Mouse (Mus musculus): ENCODE measurements around the gene Klf15. TPM values are rescaled to one million over a fixed set of nuclear protein-coding genes. Genes with fewer than 3 reads are reported as not detected.

The Klf15 gene
- 13.9 and 14.2 TPM in 2 replicates for polyA plus RNA-seq (2014; fragmentation: Nextera tagmentation; extraction: Ambion mirVana)

- DNase-seq (peak; percentile 89), ATAC-seq (ENCODE audit: low FRiP score, low TSS enrichment) (peak; percentile 75)
- Histone ChIP-seq H3K9ac (replicated peaks; ENCODE audit: low read length) (peak within 1 kb of the TSS; percentile 66), H3K9me3 (ENCODE audit: control insufficient read depth, low read length) (no peaks in the 10 kb centered on the region), H3K27me3 (ENCODE audit: control insufficient read depth, insufficient read depth, low read length) (peaks cover 27% of the 10 kb centered on the region), H3K36me3 (ENCODE audit: control insufficient read depth, insufficient read depth, low read length) (no peaks in the 10 kb centered on the region), H3K4me2 (ENCODE audit: low read length) (peak within 1 kb of the TSS; percentile 100), H3K27ac (replicated peaks; ENCODE audit: low read depth, low read length) (peak within 1 kb of the TSS; percentile 49), H3K4me3 (replicated peaks; ENCODE audit: low read depth, low read length) (peak within 1 kb of the TSS; percentile 64), H3K4me1 (ENCODE audit: control insufficient read depth, insufficient read depth, low read length) (peaks cover 17% of the 10 kb centered on the region; the same call in 1 of the 2 replicates)
- 1% methylated on average over 70 of the region's 70 CpGs for WGBS
Measured at GRCm38 (mm10) chr6:90462181-90462706, at the start of gene Klf15. Gene Klf15 (plus strand): TSS chr6:90462576.

- peaks cover 6% of the 10 kb centered on the region; the same call in 1 of the 2 replicates for H3K4me1 ChIP-seq (ENCODE audit: control insufficient read depth, insufficient read depth, low read length)
- H3K4me2 ChIP-seq (ENCODE audit: low read length) = peak overlapping the region; percentile 49
- 0 out of 2 replicates have a peak overlapping the region, but pooled peaks have one; percentile 12 for H3K4me3 ChIP-seq (replicated peaks; ENCODE audit: low read depth, low read length)
- peak overlapping the region; percentile 36; the same call in 1 of the 2 replicates for H3K9ac ChIP-seq (replicated peaks; ENCODE audit: low read length)
- no peaks in the 10 kb centered on the region for H3K27me3 ChIP-seq (ENCODE audit: control insufficient read depth, insufficient read depth, low read length)
- ATAC-seq (ENCODE audit: low FRiP score, low TSS enrichment) (peak; percentile 79), DNase-seq (peak; percentile 91)
- WGBS = 4% methylated on average over 14 of the region's 14 CpGs
- no peaks in the 10 kb centered on the region for H3K36me3 ChIP-seq (ENCODE audit: control insufficient read depth, insufficient read depth, low read length)
- H3K9me3 ChIP-seq (ENCODE audit: control insufficient read depth, low read length) = no peaks in the 10 kb centered on the region
- peak overlapping the region; percentile 52 for H3K27ac ChIP-seq (replicated peaks; ENCODE audit: low read depth, low read length)
Measured at GRCm38 (mm10) chr6:90422565-90422964, 39.8 kb upstream of the Klf15 start.

- Histone ChIP-seq H3K4me2 (ENCODE audit: low read length) (no peak overlapping the region), H3K4me1 (ENCODE audit: control insufficient read depth, insufficient read depth, low read length) (peaks cover 12% of the 10 kb centered on the region; the same call in 1 of the 2 replicates), H3K4me3 (replicated peaks; ENCODE audit: low read depth, low read length) (no peak overlapping the region), H3K9me3 (ENCODE audit: control insufficient read depth, low read length) (no peaks in the 10 kb centered on the region), H3K27ac (replicated peaks; ENCODE audit: low read depth, low read length) (no peak overlapping the region), H3K9ac (replicated peaks; ENCODE audit: low read length) (no peak overlapping the region), H3K36me3 (ENCODE audit: control insufficient read depth, insufficient read depth, low read length) (no peaks in the 10 kb centered on the region), H3K27me3 (ENCODE audit: control insufficient read depth, insufficient read depth, low read length) (no peaks in the 10 kb centered on the region; the same call in 1 of the 2 replicates)
- ATAC-seq (ENCODE audit: low FRiP score, low TSS enrichment) = no peak
- WGBS = 85% methylated on average over 3 of the region's 3 CpGs
- no peak for DNase-seq
Measured at GRCm38 (mm10) chr6:90425361-90425760, 37.0 kb upstream of the Klf15 start.

- no peaks in the 10 kb centered on the region; the same call in 1 of the 2 replicates for H3K27me3 ChIP-seq (ENCODE audit: control insufficient read depth, insufficient read depth, low read length)
- WGBS = 90% methylated on average over 4 of the region's 4 CpGs
- DNase-seq = no peak
- no peaks in the 10 kb centered on the region for H3K9me3 ChIP-seq (ENCODE audit: control insufficient read depth, low read length)
- no peak overlapping the region for H3K9ac ChIP-seq (replicated peaks; ENCODE audit: low read length)
- no peak overlapping the region for H3K4me3 ChIP-seq (replicated peaks; ENCODE audit: low read depth, low read length)
- H3K27ac ChIP-seq (replicated peaks; ENCODE audit: low read depth, low read length) = no peak overlapping the region
- no peaks in the 10 kb centered on the region for H3K36me3 ChIP-seq (ENCODE audit: control insufficient read depth, insufficient read depth, low read length)
- ATAC-seq (ENCODE audit: low FRiP score, low TSS enrichment) = no peak
- H3K4me2 ChIP-seq (ENCODE audit: low read length) = no peak overlapping the region
- peaks cover 12% of the 10 kb centered on the region; the same call in 1 of the 2 replicates for H3K4me1 ChIP-seq (ENCODE audit: control insufficient read depth, insufficient read depth, low read length)
Measured at GRCm38 (mm10) chr6:90426003-90426402, 36.4 kb upstream of the Klf15 start.

- under 1% methylated on average over 31 of the region's 31 CpGs for WGBS
- ATAC-seq (ENCODE audit: low FRiP score, low TSS enrichment) = peak; percentile 83
- Histone ChIP-seq H3K36me3 (ENCODE audit: control insufficient read depth, insufficient read depth, low read length) (no peaks in the 10 kb centered on the region), H3K4me2 (ENCODE audit: low read length) (peak within 1 kb of the TSS; percentile 79), H3K9me3 (ENCODE audit: control insufficient read depth, low read length) (no peaks in the 10 kb centered on the region), H3K27me3 (ENCODE audit: control insufficient read depth, insufficient read depth, low read length) (no peaks in the 10 kb centered on the region; the same call in 1 of the 2 replicates), H3K4me3 (replicated peaks; ENCODE audit: low read depth, low read length) (peak within 1 kb of the TSS; percentile 40), H3K27ac (replicated peaks; ENCODE audit: low read depth, low read length) (peak within 1 kb of the TSS; percentile 57; the same call in 1 of the 2 replicates), H3K9ac (replicated peaks; ENCODE audit: low read length) (peak within 1 kb of the TSS; percentile 32), H3K4me1 (ENCODE audit: control insufficient read depth, insufficient read depth, low read length) (peaks cover 6% of the 10 kb centered on the region; the same call in 1 of the 2 replicates)
- DNase-seq = peak; percentile 86
Measured at GRCm38 (mm10) chr6:90428380-90428974, 33.9 kb upstream of the Klf15 start, which contains the start of gene Cfap100. Gene Cfap100 (minus strand): TSS chr6:90428797.

GRCm38 (mm10) chr6:90429911-90430310 is 32.5 kb upstream of the Klf15 start:
- Histone ChIP-seq H3K9ac (replicated peaks; ENCODE audit: low read length) (no peak overlapping the region), H3K4me1 (ENCODE audit: control insufficient read depth, insufficient read depth, low read length) (peaks cover 6% of the 10 kb centered on the region; the same call in 1 of the 2 replicates)
- WGBS = 49% methylated on average over 14 of the region's 14 CpGs

GRCm38 (mm10) chr6:90431487-90431886 is 30.9 kb upstream of the Klf15 start:
- no peaks in the 10 kb centered on the region for H3K9me3 ChIP-seq (ENCODE audit: control insufficient read depth, low read length)
- no peaks in the 10 kb centered on the region; the same call in 1 of the 2 replicates for H3K27me3 ChIP-seq (ENCODE audit: control insufficient read depth, insufficient read depth, low read length)
- no peak for DNase-seq

More at GRCm38 (mm10) chr6:90429911-90430310, 32.5 kb upstream of the Klf15 start:
- H3K4me3 ChIP-seq (replicated peaks; ENCODE audit: low read depth, low read length) = no peak overlapping the region
- DNase-seq = peak; percentile 41
- ATAC-seq (ENCODE audit: low FRiP score, low TSS enrichment) = no peak
- no peak overlapping the region for H3K4me2 ChIP-seq (ENCODE audit: low read length)
- H3K27ac ChIP-seq (replicated peaks; ENCODE audit: low read depth, low read length) = no peak overlapping the region
- H3K36me3 ChIP-seq (ENCODE audit: control insufficient read depth, insufficient read depth, low read length) = no peaks in the 10 kb centered on the region
- H3K9me3 ChIP-seq (ENCODE audit: control insufficient read depth, low read length) = no peaks in the 10 kb centered on the region
- no peaks in the 10 kb centered on the region; the same call in 1 of the 2 replicates for H3K27me3 ChIP-seq (ENCODE audit: control insufficient read depth, insufficient read depth, low read length)

GRCm38 (mm10) chr6:90434687-90435086 is 27.7 kb upstream of the Klf15 start:
- Histone ChIP-seq H3K4me2 (ENCODE audit: low read length) (no peak overlapping the region), H3K9ac (replicated peaks; ENCODE audit: low read length) (no peak overlapping the region), H3K27me3 (ENCODE audit: control insufficient read depth, insufficient read depth, low read length) (no peaks in the 10 kb centered on the region), H3K27ac (replicated peaks; ENCODE audit: low read depth, low read length) (no peak overlapping the region), H3K4me1 (ENCODE audit: control insufficient read depth, insufficient read depth, low read length) (no peaks in the 10 kb centered on the region), H3K36me3 (ENCODE audit: control insufficient read depth, insufficient read depth, low read length) (no peaks in the 10 kb centered on the region), H3K9me3 (ENCODE audit: control insufficient read depth, low read length) (no peaks in the 10 kb centered on the region), H3K4me3 (replicated peaks; ENCODE audit: low read depth, low read length) (no peak overlapping the region)
- DNase-seq (no peak), ATAC-seq (ENCODE audit: low FRiP score, low TSS enrichment) (peak; percentile 11; the same call in 1 of the 2 replicates)
- 74% methylated on average over 3 of the region's 3 CpGs for WGBS

More at GRCm38 (mm10) chr6:90431487-90431886, 30.9 kb upstream of the Klf15 start:
- no peak for ATAC-seq (ENCODE audit: low FRiP score, low TSS enrichment)
- Histone ChIP-seq H3K4me2 (ENCODE audit: low read length) (no peak overlapping the region), H3K27ac (replicated peaks; ENCODE audit: low read depth, low read length) (no peak overlapping the region), H3K36me3 (ENCODE audit: control insufficient read depth, insufficient read depth, low read length) (no peaks in the 10 kb centered on the region), H3K4me3 (replicated peaks; ENCODE audit: low read depth, low read length) (no peak overlapping the region), H3K4me1 (ENCODE audit: control insufficient read depth, insufficient read depth, low read length) (peaks cover 6% of the 10 kb centered on the region; the same call in 1 of the 2 replicates), H3K9ac (replicated peaks; ENCODE audit: low read length) (no peak overlapping the region)
- WGBS = 63% methylated on average over 2 of the region's 2 CpGs

Data from midbrain, embryonic 14.5 days (tissue).